Mouse (Mus musculus): ENCODE results near the gene Stam2. TPM values are rescaled to one million over a fixed set of nuclear protein-coding genes. Genes with fewer than 3 reads are reported as not detected.

Stam2 gene
- polyA plus RNA-seq, 1 experiment, result 13.9 TPM

DNA sequence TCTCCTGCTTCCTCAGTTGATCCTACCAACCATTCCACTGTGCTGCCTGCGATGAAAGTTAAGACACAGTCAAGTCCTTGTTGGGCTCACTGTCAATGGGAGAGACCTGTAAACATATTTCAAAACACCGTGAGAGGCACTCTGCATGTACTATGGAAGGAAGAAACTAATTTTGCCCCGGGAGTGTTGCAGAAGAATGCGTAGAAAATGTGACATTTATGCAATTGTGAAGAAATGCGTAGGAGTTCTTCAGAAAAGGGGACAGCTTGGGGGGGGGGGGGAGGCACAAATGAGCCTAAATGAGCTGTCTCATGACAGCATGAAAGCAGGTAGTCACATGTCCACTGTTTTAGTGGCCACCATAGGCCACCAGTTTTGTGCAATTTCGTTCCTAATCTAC lies 90.5 kb downstream of the Stam2 start:
- DNase-seq (ENCODE audit: low read depth), result no peak

DNA sequence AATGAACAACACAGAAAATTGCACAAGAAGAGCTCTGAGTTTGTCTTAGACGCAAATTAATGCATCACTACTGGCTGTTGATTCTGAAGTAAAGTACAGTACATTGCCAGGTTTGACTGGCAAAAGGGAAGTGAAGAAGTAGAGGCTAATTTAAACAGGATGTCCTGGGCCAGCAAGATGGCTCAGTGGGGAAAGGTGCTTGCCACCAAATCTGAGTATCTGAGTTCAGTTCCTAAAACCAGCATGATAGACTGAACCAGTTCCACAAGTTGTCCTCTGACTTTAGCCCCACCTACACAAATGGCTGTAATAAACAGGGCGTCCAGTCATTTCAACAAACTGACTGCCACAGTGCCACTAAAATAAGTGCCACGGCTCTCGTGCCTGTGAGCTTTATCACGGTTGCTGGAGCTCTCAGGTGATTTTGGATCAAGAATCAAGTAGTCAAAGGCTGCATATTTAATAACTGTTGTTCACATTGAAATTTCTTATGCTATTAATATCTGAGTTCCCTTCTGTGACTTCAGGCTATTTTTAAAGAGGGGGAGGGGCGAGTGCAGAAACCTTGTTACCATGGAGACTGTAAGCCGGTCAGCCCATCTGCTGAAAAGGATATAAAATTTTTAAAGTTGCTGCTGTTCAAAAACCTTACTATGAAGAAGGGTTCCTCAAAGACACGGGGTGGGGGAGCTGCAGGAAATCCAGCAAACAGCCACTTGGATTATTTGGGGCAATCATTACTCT lies 94.7 kb downstream of the Stam2 start:
- DNase-seq (ENCODE audit: low read depth), result no peak

DNA sequence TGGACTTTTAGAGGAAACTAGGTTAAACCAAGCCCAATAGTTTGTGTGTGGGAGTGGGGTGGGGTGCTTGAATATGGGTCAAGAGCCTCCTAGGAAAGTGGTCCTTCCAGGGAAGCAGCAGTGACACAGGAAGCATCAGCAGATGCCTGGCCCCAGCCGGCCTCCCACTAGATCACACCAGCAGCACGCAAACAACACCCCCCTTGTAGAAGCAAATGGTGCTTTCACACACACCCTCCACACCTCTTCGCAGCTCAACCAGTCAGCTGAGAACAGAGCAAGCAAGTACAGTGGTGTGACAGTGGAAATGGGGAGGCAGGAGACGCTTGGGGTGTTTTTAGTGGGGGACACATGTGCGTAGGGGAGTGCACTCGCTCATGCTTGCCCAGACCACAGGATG lies 98.4 kb downstream of the Stam2 start:
- no peak for DNase-seq (ENCODE audit: low read depth)

Other genes with a start within 250 kb of the Stam2 start
- gene Cacnb4, start 65.5 kb downstream of the Stam2 start, polyA plus RNA-seq (2012; rRNA removed), result 0.65 and 0.77 TPM in 2 replicates
- 2.7 and 3.0 TPM in 2 replicates for gene Fmnl2, start 115.6 kb upstream of the Stam2 start, polyA plus RNA-seq (2012; rRNA removed)

Measured in gonadal fat pad, adult 2 months (tissue).